Mouse (Mus musculus) hindlimb bud, embryonic 11.5 days (tissue): ENCODE results near the gene Gm8159.
"Not testable (repeated sequence)": the region's sequence is repeated elsewhere in the genome, so short reads cannot be mapped to it uniquely, and the experiment has no call there.

Experiments used
- DNase-seq: peaks from one replicate; pipeline ENCODE4 v3.0.0-alpha.2; 2012; ENCODE audit warnings: low read depth, low spot score; ENCODE audit errors: extremely low spot score

The Gm8159 gene

GRCm38 (mm10) chr14:4632052-4632451 is at the start of gene Gm8159:
TSS of gene Gm8159 (plus strand) at chr14:4632352.
- not testable (repeated sequence) for DNase-seq

GRCm38 (mm10) chr14:4649309-4649708 is 17.2 kb downstream of the Gm8159 start:
- DNase-seq, result not testable (repeated sequence)

- DNase-seq, result not testable (repeated sequence)
Measured at GRCm38 (mm10) chr14:4650324-4650723, 18.2 kb downstream of the Gm8159 start.

- not testable (repeated sequence) for DNase-seq
Measured at GRCm38 (mm10) chr14:4663892-4664291, 31.7 kb downstream of the Gm8159 start, which contains the start of gene Gm3239. TSS of gene Gm3239 (plus strand) at chr14:4664192.
